Mouse (Mus musculus): ENCODE data around the gene Plekha4. TPM values are rescaled to one million over a fixed set of nuclear protein-coding genes. Genes with fewer than 3 reads are reported as not detected.

Plekha4 gene
- polyA plus RNA-seq, 1 experiment from 2014 or later: 0.78 TPM

- H3K4me1 ChIP-seq: peaks cover 42% of the 10 kb centered on the region
- peaks cover 28% of the 10 kb centered on the region for H3K36me3 ChIP-seq
- DNase-seq (ENCODE audit: low spot score): no peak
- no peak overlapping the region for H3K4me3 ChIP-seq
- H3K9me3 ChIP-seq (replicated peaks): no peaks in the 10 kb centered on the region
- no peak overlapping the region for H3K27ac ChIP-seq (replicated peaks)
- no peaks in the 10 kb centered on the region for H3K27me3 ChIP-seq (ENCODE audit: low read depth, poor library complexity, severe bottlenecking)
- WGBS: 84% methylated on average over 7 of the region's 7 CpGs
Measured at GRCm38 (mm10) chr7:45489578-45489977, 36.6 kb upstream of the Plekha4 start.

DNA sequence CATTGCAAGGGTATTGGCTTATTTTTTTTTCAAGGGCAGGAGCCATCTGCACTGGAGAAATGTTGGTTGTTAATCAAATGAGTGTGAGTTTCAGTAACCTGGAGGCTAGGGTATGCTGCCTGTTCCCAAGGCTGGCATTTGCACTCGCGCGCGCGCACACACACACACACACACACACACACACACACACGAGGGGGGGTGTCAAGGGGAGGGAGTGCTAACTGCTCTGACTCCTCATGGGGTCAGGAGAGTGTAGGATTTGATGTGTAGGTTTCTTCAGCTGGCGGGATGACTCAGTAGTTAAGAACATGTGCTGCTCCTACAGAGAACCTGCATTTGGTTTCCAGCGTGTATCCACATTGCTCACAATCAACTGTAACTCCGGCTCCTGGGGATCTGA, 35.3 kb upstream of the Plekha4 start:
- Histone ChIP-seq H3K9me3 (replicated peaks) (no peaks in the 10 kb centered on the region), H3K27me3 (ENCODE audit: low read depth, poor library complexity, severe bottlenecking) (no peaks in the 10 kb centered on the region), H3K4me3 (no peak overlapping the region), H3K4me1 (peaks cover 42% of the 10 kb centered on the region), H3K27ac (replicated peaks) (no peak overlapping the region), H3K36me3 (peaks cover 36% of the 10 kb centered on the region)
- no peak for DNase-seq (ENCODE audit: low spot score)
- WGBS: 44% methylated on average over 9 of the region's 9 CpGs

DNA sequence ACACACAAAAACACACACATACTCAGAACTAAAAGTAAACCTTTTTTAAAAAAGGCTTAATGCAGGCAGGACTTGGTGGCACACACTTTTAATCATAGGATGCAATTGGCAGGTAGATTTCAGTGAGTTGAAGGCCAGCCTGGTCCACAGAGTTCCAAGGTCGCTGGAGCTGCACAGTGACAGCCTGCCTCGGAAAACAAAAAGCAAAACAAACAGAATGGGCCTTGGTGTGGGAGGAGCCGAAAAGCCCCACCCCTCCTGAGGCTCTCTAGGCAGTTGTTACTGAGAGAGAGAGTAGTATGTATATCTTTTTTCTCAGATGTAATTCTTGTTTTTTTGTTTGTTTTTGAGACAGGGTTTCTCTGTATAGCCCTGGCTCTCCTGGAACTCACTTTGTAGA, 34.9 kb upstream of the Plekha4 start:
- no peak overlapping the region for H3K4me3 ChIP-seq
- no peak overlapping the region for H3K27ac ChIP-seq (replicated peaks)

DNA sequence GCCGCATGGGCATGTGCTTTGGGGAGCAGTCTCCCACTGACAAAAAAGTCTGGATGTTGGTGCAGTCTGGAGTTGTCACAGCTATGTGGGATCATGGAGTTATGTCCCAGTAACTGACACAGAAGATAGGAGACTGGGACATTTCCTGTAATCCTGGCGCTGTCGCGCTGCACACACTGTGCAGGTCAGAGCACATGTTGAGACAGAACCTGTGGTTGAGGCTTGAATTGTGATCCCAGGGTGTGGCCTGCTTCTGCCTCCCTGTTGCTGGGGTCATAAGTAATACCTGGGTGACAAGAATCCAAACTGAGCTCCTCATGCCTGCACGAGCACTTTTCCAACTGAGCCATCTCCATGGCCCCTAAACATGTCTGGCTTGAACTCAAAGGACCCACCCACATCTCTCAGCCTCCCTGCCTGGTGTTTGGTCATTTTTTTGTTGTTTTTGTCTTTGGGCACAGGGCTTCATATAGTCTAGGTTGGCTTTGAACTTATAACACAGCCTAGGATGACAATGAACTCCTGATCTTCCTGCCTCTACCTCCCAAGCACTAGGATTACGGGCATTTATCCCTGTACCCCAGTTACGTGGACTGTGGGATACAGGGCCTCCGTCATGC, 33.8 kb upstream of the Plekha4 start:
- Histone ChIP-seq H3K9me3 (replicated peaks) (no peaks in the 10 kb centered on the region), H3K27ac (replicated peaks) (no peak overlapping the region), H3K27me3 (ENCODE audit: low read depth, poor library complexity, severe bottlenecking) (no peaks in the 10 kb centered on the region), H3K36me3 (peaks cover 51% of the 10 kb centered on the region), H3K4me1 (peaks cover 41% of the 10 kb centered on the region), H3K4me3 (no peak overlapping the region)
- 95% methylated on average over 8 of the region's 8 CpGs for whole genome bisulfite sequencing
- no peak for DNase-seq (ENCODE audit: low spot score)

More for the DNA sequence above, 34.9 kb upstream of the Plekha4 start:
- Histone ChIP-seq H3K27me3 (ENCODE audit: low read depth, poor library complexity, severe bottlenecking) (no peaks in the 10 kb centered on the region), H3K36me3 (peaks cover 41% of the 10 kb centered on the region), H3K9me3 (replicated peaks) (no peaks in the 10 kb centered on the region), H3K4me1 (peaks cover 42% of the 10 kb centered on the region)
- DNase-seq (ENCODE audit: low spot score): no peak
- 24% methylated on average over 3 of the region's 3 CpGs for WGBS

DNA sequence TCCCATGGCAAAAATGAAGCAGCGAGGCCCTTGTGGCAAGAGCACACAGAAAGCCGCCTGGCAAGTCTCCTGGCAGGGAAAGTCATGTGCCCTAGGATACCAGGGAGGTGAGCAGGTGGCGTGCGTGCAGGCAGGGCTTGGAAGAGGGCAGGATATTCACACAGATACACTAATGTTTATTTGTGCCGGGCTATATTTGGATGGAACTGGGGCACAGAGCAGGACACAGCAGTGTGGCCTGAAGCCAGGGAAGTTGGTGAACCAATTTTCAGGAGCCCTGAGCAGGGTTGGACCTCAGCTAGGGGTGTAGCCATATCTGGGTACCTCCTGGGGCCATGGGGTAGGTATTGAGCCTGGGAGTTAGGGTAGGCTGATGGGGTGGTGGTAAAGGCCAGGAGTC, 33.2 kb upstream of the Plekha4 start:
- H3K36me3 ChIP-seq: peaks cover 58% of the 10 kb centered on the region

GRCm38 (mm10) chr7:45494548-45494947, 31.6 kb upstream of the Plekha4 start:
- Histone ChIP-seq H3K4me1 (peaks cover 20% of the 10 kb centered on the region), H3K27ac (replicated peaks) (no peak overlapping the region), H3K4me3 (no peak overlapping the region), H3K36me3 (peaks cover 74% of the 10 kb centered on the region), H3K9me3 (replicated peaks) (no peaks in the 10 kb centered on the region), H3K27me3 (ENCODE audit: low read depth, poor library complexity, severe bottlenecking) (no peaks in the 10 kb centered on the region)
- no peak for DNase-seq (ENCODE audit: low spot score)
- 85% methylated on average over 9 of the region's 9 CpGs for WGBS

More for the DNA sequence above, 33.2 kb upstream of the Plekha4 start:
- Histone ChIP-seq H3K27ac (replicated peaks) (no peak overlapping the region), H3K9me3 (replicated peaks) (no peaks in the 10 kb centered on the region), H3K27me3 (ENCODE audit: low read depth, poor library complexity, severe bottlenecking) (no peaks in the 10 kb centered on the region), H3K4me1 (peaks cover 35% of the 10 kb centered on the region), H3K4me3 (no peak overlapping the region)
- 96% methylated on average over 5 of the region's 5 CpGs for WGBS
- no peak for DNase-seq (ENCODE audit: low spot score)

DNA sequence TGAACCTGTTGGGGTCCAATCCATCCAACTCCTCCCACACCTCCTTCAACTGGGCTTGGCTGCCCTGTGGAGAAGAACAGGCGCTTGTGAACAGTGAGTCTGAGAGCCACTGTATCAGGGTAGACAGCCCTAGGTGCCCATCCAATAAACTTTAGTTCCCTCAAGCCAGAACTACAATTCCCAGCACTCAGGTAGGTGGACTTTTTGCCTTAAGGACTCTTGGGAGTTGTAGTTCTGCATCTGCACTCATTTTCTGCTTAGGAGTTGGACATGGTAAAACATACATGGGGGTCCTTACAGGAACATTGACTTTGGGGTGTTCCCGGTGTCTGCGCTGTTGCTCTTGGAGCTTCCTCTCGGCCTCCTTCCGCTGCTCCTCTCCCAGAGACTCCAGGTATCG, 27.7 kb upstream of the Plekha4 start:
- no peak for DNase-seq (ENCODE audit: low spot score)
- H3K4me1 ChIP-seq: no peaks in the 10 kb centered on the region
- no peak overlapping the region for H3K4me3 ChIP-seq
- 95% methylated on average over 6 of the region's 6 CpGs for WGBS
- H3K27ac ChIP-seq (replicated peaks): no peak overlapping the region
- peaks cover 97% of the 10 kb centered on the region for H3K36me3 ChIP-seq
- H3K9me3 ChIP-seq (replicated peaks): no peaks in the 10 kb centered on the region
- no peaks in the 10 kb centered on the region for H3K27me3 ChIP-seq (ENCODE audit: low read depth, poor library complexity, severe bottlenecking)

GRCm38 (mm10) chr7:45507583-45507982, 18.5 kb upstream of the Plekha4 start:
- 89% methylated on average over 6 of the region's 6 CpGs for WGBS
- H3K4me1 ChIP-seq: peaks cover 15% of the 10 kb centered on the region
- H3K4me3 ChIP-seq: no peak overlapping the region
- no peaks in the 10 kb centered on the region for H3K27me3 ChIP-seq (ENCODE audit: low read depth, poor library complexity, severe bottlenecking)
- no peak for DNase-seq (ENCODE audit: low spot score)
- no peak overlapping the region for H3K27ac ChIP-seq (replicated peaks)
- no peaks in the 10 kb centered on the region for H3K9me3 ChIP-seq (replicated peaks)
- peaks cover 35% of the 10 kb centered on the region for H3K36me3 ChIP-seq

GRCm38 (mm10) chr7:45508561-45508960, 17.6 kb upstream of the Plekha4 start:
- peaks cover 15% of the 10 kb centered on the region for H3K4me1 ChIP-seq
- H3K4me3 ChIP-seq: peak overlapping the region; percentile 67; the same call in 1 of the 2 replicates
- H3K27ac ChIP-seq (replicated peaks): no peak overlapping the region
- no peak for DNase-seq (ENCODE audit: low spot score)
- 94% methylated on average over 6 of the region's 6 CpGs for WGBS
- peaks cover 26% of the 10 kb centered on the region for H3K36me3 ChIP-seq
- no peaks in the 10 kb centered on the region for H3K9me3 ChIP-seq (replicated peaks)
- no peaks in the 10 kb centered on the region for H3K27me3 ChIP-seq (ENCODE audit: low read depth, poor library complexity, severe bottlenecking)

DNA sequence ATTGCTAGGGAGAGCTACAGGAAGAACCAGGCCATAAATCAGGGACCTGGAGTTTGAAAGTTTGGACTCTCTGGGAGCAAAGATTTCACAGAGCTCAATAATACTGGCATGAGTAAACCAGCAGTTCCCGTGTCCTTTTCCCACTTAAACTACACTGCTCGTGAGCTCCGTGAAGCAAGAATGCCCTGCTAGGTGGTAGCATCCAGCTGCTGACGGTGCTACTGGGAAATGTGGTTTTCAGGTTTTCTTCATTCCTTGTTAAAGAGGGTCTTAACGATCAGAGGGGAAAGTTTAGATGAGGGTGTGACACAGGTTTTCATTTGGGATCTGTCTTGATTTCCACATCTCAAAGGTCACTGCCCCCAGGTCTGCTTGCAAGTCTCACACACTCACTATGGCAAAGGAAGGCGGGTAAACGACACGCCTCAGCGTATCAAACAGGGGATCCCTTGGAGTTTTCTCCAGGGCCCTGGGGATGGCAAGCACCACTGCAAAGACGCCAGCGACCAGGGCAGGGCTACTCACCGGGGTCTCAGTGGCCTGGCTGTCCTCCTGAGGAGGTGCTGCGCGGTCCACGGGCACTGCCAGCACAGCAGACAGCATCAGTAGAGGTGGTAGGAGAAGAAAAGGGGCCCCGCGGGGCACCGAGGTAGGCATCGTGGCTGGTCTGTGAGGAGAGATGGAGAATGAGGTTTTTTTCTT, 16.8 kb upstream of the Plekha4 start:
- H3K36me3 ChIP-seq: peaks cover 26% of the 10 kb centered on the region
- H3K4me1 ChIP-seq: peaks cover 15% of the 10 kb centered on the region
- H3K9me3 ChIP-seq (replicated peaks): no peaks in the 10 kb centered on the region
- H3K4me3 ChIP-seq: peak overlapping the region; percentile 67
- DNase-seq (ENCODE audit: low spot score): no peak
- no peaks in the 10 kb centered on the region for H3K27me3 ChIP-seq (ENCODE audit: low read depth, poor library complexity, severe bottlenecking)
- H3K27ac ChIP-seq (replicated peaks): peak overlapping the region; percentile 90
- 49% methylated on average over 19 of the region's 19 CpGs for WGBS

DNA sequence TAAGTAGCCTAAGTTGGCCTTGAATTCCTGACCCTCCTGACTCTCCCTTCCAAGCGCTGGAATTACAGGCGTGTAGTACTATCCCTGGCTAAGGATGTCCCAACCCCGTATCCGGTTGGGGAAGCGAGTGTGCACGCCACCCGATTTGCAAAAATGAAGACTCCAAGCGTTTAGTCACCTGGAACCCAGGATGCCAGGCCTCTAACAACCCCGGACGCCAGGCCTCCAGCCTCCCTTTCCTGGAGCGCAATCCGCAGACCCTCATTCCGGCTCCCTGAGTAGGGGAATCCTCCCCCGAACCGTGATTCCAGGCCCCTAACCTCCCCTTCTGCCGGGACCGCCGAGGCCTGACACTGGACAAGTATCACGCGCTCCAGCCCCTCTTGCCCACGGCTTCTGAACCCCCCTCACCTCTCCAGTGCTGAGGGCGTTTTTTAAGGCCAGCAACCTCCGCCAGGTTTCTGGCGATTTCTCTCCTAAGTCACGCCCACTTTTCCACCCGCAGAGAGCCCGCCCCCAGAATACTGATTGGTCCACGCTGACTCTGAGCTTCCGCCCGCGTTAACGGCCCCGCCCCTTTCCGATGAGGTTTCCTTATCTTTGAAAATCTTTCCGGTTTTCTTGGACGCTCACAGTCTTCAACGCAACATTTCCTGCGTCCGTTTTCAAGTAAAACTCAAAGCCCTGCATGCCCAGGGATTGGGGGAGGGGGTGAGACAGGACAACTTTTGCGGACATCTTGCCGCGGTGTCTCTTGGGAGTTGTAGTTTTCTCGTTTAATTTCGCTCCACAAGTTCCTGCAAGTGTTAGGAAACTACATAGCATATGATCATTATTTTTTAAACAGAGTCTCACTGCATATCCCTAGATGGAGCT, 16.0 kb upstream of the Plekha4 start, which contains the start of gene Nucb1:
Gene Nucb1, minus strand, starts transcription at position 495 of the 876 bp plus-strand sequence.
- DNase-seq (ENCODE audit: low spot score): peak; percentile 91
- H3K27me3 ChIP-seq (ENCODE audit: low read depth, poor library complexity, severe bottlenecking): no peaks in the 10 kb centered on the region
- H3K36me3 ChIP-seq: peaks cover 20% of the 10 kb centered on the region
- under 1% methylated on average over 44 of the region's 44 CpGs for WGBS
- peaks cover 15% of the 10 kb centered on the region for H3K4me1 ChIP-seq
- peak within 1 kb of the TSS; percentile 90 for H3K27ac ChIP-seq (replicated peaks)
- no peaks in the 10 kb centered on the region for H3K9me3 ChIP-seq (replicated peaks)
- H3K4me3 ChIP-seq: peak within 1 kb of the TSS; percentile 67

GRCm38 (mm10) chr7:45514411-45514810, 11.7 kb upstream of the Plekha4 start:
- DNase-seq (ENCODE audit: low spot score): no peak
- no peak overlapping the region for H3K27ac ChIP-seq (replicated peaks)
- WGBS: 88% methylated on average over 7 of the region's 7 CpGs

More at GRCm38 (mm10) chr7:45514411-45514810, 11.7 kb upstream of the Plekha4 start:
- no peaks in the 10 kb centered on the region for H3K27me3 ChIP-seq (ENCODE audit: low read depth, poor library complexity, severe bottlenecking)
- peaks cover 14% of the 10 kb centered on the region for H3K4me1 ChIP-seq
- no peaks in the 10 kb centered on the region for H3K36me3 ChIP-seq
- no peak overlapping the region for H3K4me3 ChIP-seq
- no peaks in the 10 kb centered on the region for H3K9me3 ChIP-seq (replicated peaks)

Measured in midbrain, embryonic 10.5 days (tissue).